Mouse (Mus musculus) left cerebral cortex, adult 18-20 months (tissue): Measurements from ENCODE around the gene Cxcr4. TPM values are rescaled to one million over a fixed set of nuclear protein-coding genes. Genes with fewer than 3 reads are reported as not detected.
"Not testable (repeated sequence)": the region's sequence is repeated elsewhere in the genome, so short reads cannot be mapped to it uniquely, and the experiment has no call there.

Experiments used
- DNase-seq, 2 experiments: peaks; one replicate each; pipeline ENCODE4 v3.0.0; 2021 to 2022; ENCODE audit warnings: low spot score in 2 of 2, mixed read lengths in 1 of 2
- total RNA-seq, 2 experiments: library from RNA; stranded (reverse); gene quantifications; 2 replicates each; pipeline ENCODE4 v1.2.3; 2021

Cxcr4 gene
- total RNA-seq, 2 experiments from 2014 or later, result 1.5 to 1.7 TPM

- no peak for DNase-seq
These were observed 9.2 kb upstream of the Cxcr4 start for GRCm38 (mm10) chr1:128601307-128601706.

- DNase-seq, result no peak
These were observed 8.5 kb upstream of the Cxcr4 start for GRCm38 (mm10) chr1:128600549-128600948.

- DNase-seq, result no peak
These were observed 5.2 kb upstream of the Cxcr4 start for GRCm38 (mm10) chr1:128597209-128597782.

GRCm38 (mm10) chr1:128595528-128595927 is 3.4 kb upstream of the Cxcr4 start:
- no peak for DNase-seq

- DNase-seq, result no peak
These were observed 3.0 kb upstream of the Cxcr4 start for GRCm38 (mm10) chr1:128595105-128595420.

- no peak for DNase-seq
These were observed 2.4 kb upstream of the Cxcr4 start for GRCm38 (mm10) chr1:128594353-128595104.

GRCm38 (mm10) chr1:128592961-128593501 is 938 bp upstream of the Cxcr4 start:
- peak; percentile 52 to 75 for DNase-seq

- no peak for DNase-seq
These were observed 327 bp downstream of the Cxcr4 start for GRCm38 (mm10) chr1:128591721-128592210.

- peak; percentile 11 to 16 for DNase-seq
These were observed 1.0 kb downstream of the Cxcr4 start for GRCm38 (mm10) chr1:128590816-128591720.

- no peak for DNase-seq
These were observed 2.1 kb downstream of the Cxcr4 start for GRCm38 (mm10) chr1:128590011-128590410.

GRCm38 (mm10) chr1:128589488-128589887 is 2.6 kb downstream of the Cxcr4 start:
- no peak for DNase-seq

- no peak for DNase-seq
These were observed 3.8 kb downstream of the Cxcr4 start for GRCm38 (mm10) chr1:128588337-128588736.

GRCm38 (mm10) chr1:128586928-128587780 is 4.9 kb downstream of the Cxcr4 start:
- no peak for DNase-seq

- no peak for DNase-seq
These were observed 5.7 kb downstream of the Cxcr4 start for GRCm38 (mm10) chr1:128586162-128586927.

- DNase-seq, result no peak
These were observed 6.5 kb downstream of the Cxcr4 start for GRCm38 (mm10) chr1:128585396-128586161.

GRCm38 (mm10) chr1:128584716-128585115 is 7.4 kb downstream of the Cxcr4 start:
- DNase-seq, result not testable (repeated sequence)

GRCm38 (mm10) chr1:128583279-128583872 is 8.7 kb downstream of the Cxcr4 start:
- DNase-seq, result no peak

GRCm38 (mm10) chr1:128580321-128580720 is 11.8 kb downstream of the Cxcr4 start:
- no peak for DNase-seq

- no peak for DNase-seq
These were observed 13.6 kb downstream of the Cxcr4 start for GRCm38 (mm10) chr1:128578454-128578853.
